Mouse (Mus musculus) adrenal gland, adult (tissue): ENCODE measurements at regions not wholly inside any gene's neighbourhood (a gene's known extent, or its start where the extent isn't known, plus 50 kb on each side); places are given as distances from the start of the nearest gene placed in this dataset.

Experiments used
- DNase-seq, 2 experiments: peaks; one replicate each; pipeline ENCODE4 v3.0.0; 2022 to 2023; ENCODE audit warnings: low spot score in 1 of 2; ENCODE audit not compliant: inconsistent age in 2 of 2

DNA sequence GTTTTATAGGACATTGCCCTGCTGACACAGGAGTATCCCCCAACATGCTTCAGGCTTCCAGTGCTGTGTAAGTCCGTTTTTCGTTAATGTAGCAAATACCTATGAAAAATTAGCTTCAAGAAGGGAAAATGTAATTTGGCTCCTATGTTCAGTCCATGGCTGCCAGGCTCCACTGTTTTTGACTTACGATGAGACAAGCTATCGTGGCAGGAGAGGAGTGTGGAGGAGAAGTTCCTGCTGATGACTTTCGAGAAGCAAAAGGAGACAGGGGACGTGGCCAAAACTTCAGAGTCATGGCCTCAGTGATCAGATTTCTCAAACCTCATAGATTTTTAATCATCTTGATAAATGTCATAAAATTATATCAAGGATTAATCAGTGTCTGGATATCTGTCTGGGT lies 712.7 kb downstream of the Gm826 start:
- DNase-seq: no peak

DNA sequence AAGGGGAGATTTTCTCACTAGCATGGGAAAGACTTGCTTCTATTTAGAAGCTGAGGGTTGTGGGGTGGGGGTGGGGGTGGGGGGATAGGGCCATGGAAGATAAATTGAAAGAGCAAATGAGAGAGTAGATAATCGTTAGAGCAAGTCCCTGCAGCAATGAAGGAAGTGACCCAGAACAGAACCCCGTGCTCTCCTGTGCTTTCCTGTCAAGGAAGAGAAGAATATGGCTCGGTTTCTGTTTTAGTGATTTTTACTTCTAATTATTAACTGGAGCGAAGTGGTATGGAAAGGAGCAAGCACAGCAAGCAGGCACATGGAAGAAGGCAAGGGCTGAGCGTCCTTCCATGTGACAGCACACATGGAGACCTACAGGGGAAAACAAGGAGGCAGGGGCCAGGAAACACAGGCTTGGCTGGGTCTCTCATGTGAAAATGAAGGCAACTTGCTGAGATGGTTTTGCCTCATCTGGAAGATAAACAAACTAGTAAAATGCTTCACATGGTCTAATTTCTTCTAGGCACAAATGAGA lies 711.8 kb downstream of the Gm826 start:
- no peak for DNase-seq

DNA sequence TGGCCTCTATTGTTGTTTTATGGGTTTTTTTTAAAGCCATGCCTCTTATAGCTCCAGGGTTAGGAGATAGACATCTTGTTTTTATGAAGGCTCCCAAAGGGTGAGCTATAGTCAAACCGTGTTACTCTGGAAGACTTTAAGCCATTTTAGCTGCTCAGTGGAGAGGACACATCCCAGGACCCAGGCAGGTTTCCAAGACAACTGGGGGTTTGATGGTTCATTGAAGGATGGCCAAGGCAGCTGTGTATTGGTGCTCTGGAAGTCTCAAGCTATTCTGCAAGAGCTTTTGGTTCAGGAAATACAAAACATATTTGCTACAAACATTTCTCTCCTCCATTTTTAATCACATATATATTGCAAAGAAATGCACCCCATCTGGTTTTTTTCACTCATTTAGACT lies 708.7 kb downstream of the Gm826 start:
- DNase-seq: no peak

DNA sequence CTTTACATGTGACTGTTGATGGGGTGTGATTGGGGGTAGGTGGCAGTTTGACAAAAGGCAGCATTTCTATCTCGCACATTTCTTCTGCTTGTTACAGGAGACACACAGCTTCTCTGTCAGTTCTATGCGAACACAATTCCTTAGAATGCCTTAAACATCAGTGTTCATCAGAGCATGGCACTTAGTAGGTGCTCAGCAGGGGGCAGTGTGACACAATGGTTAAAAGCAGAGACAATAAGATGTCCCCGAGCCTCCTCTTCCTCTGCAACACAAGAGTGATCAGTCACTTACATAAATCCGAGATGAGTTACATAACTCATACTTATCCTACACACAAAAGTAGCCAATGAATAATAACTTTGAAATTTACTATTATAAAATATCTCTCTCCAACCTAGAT lies 688.1 kb downstream of the Gm826 start:
- peak; percentile 37 to 79 for DNase-seq

DNA sequence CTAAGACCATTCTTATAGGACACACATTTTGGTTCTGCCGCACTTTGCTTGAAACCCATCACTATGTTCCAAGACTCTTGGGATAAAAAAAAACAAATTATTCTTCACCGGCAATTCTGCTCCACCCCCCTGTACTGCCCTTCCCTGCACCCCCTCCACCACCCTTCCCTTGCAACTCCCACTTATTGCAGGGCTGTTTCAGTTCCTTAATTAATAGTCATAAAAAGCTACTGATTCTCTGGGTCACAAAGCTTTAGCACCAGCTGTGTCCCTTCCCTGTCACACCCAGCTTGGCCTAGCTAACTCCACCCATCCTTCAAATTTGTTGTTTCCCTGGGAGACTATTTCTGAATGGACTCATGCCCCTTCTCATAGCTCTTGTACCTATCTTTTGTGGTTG lies 687.4 kb downstream of the Gm826 start:
- no peak for DNase-seq

DNA sequence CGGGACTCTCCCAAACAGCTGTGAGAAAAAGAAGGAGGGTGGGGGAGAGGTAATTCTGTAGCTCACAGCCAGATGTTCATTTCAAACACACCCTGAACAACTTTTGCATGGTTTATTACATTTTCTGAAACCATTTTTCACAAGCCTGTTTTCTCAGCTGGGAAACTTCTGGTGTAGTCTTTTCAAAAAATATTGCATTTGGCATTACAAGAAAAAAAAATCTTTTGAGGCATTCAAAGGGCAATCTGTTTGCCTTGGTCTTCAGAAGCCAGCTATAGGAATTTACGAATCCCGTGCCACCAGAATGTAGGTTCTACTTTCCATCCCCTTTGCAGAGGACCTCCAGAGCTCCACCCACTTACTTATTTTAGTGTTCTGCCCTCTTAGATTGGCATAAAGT lies 681.7 kb downstream of the Gm826 start:
- no peak for DNase-seq

GRCm38 (mm10) chr2:159676845-159677244 lies 657.1 kb downstream of the Gm826 start:
- no peak for DNase-seq

DNA sequence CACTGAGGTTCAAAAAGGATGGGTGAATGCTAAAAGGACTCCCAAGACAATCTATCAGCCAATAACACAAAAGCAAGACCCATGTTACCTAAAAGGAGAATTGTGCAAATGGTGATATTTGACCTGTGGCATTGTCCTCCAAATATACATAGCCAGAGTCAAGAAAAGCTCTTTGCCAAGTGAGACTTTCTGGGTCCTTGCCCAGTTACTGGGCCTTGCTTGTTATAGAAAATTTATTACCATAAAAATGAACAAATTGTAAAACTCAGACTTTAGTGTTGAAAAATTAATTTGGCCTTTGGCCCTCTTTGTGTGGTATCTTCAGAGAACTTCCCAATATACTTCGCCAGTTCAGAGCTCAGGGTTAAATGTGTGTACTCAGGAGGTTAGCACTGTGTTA lies 653.3 kb downstream of the Gm826 start:
- DNase-seq: peak in 1 of 2 experiments; percentile 72

DNA sequence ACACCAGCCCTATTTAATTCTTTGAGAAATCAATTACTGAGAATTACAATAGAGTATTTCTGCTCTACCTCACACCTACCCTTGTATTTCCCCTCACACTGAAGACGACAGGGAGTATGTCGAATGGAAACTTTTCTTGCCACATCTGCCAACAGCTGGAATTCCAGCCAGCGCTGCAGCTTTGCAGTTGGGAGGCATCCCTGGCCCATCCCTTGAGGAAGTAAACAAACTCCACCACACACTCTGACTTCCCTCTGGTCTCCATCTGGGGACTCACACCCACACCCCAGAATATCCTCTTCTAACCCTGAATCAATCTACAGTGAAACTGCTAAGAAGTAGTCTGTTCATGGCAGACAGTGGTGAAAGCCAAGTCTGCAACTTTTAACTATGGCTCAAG lies 630.9 kb downstream of the Gm826 start:
- DNase-seq: no peak

- DNase-seq: no peak
Observed at GRCm38 (mm10) chr2:159708141-159708540, 625.8 kb downstream of the Gm826 start.

DNA sequence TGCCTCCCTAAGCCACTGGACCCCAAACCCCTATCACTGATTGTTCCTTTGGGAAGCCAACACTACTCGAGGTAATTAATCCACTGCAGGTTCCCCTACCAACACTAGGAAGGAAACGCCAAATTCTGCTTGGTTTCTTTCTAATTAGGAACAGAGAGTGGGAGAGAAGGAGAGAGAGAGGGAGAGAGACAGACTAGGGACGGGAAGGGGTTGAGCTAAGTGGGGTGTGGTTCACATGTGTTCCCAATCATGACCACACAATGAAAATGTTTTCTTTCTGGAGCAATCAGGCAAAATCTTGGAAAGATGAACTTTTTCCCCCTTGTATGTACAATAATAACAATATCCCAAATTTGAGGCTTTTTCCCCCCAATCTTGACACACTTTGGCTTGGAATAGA lies 619.3 kb downstream of the Gm826 start:
- DNase-seq: no peak

GRCm38 (mm10) chr2:159718738-159719137 lies 615.2 kb downstream of the Gm826 start:
- no peak for DNase-seq

- DNase-seq: no peak
Observed at GRCm38 (mm10) chr2:159725158-159726076, 608.5 kb downstream of the Gm826 start.

- DNase-seq: no peak
Observed at GRCm38 (mm10) chr2:159729301-159729700, 604.7 kb downstream of the Gm826 start.

DNA sequence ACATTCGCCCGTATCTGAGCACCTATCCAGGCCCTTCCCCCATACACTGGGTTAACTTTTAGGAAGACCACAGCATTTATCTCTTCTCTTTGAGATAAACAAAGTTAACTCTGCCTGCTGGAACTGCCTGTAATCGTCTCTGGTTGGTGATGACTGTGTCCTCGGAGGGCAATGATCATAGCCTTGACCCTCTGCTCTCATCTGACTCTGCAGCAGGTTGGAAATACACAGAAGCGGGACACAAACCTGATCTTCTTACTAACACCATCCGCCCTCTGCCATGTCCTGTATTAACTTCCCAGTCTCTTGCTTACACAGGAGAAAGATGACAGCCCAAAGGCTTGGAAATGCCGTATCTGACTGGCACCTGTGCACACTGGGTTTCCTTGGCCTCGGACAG lies 603.7 kb downstream of the Gm826 start:
- DNase-seq: peak in 1 of 2 experiments; percentile 38

DNA sequence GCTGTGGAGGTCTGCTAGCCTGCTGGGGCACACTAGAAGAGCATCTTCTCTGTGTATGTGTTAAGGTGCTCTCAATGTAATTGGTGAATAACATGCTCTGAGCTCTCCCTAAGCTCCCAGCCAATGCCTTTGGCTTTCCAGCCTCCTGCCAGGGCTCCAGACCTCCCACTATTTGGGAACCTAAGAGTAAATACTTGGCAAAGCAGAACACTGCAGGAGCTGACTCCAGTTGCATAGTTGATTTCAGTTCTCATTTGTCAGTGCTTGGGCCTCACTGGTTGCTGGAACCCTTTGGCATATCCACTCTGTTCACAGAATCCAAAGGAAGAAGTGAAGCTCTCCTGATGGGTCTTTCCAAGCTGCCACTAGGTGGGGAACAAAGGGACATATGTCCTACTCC lies 602.7 kb downstream of the Gm826 start:
- DNase-seq: no peak

GRCm38 (mm10) chr2:159732413-159732812 lies 601.5 kb downstream of the Gm826 start:
- DNase-seq: peak; percentile 45 to 74

GRCm38 (mm10) chr2:159734576-159734975 lies 599.4 kb downstream of the Gm826 start:
- DNase-seq: peak in 1 of 2 experiments; percentile 48

DNA sequence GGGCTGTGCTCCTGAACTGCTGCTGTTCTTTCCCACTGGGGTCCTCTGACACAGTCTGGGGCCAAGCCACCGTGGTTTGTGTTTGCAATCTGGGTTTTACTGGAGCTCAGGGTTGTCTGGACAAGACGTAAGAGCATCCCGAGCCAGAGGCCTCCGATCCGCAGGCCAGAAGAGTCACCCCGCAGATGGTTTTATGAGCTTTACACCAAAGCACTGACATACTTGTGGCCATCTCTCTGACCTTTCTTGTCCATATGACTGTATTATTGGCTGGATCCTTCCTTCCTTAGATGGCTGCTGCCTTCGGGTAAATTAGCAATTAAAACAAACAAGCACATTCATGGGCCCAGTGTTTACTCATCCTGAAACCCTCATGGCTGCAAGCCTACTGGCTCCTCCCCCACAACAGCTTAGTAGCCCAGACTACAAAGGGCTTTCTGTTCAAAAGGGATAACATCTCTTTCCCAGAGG lies 578.4 kb downstream of the Gm826 start:
- no peak for DNase-seq

DNA sequence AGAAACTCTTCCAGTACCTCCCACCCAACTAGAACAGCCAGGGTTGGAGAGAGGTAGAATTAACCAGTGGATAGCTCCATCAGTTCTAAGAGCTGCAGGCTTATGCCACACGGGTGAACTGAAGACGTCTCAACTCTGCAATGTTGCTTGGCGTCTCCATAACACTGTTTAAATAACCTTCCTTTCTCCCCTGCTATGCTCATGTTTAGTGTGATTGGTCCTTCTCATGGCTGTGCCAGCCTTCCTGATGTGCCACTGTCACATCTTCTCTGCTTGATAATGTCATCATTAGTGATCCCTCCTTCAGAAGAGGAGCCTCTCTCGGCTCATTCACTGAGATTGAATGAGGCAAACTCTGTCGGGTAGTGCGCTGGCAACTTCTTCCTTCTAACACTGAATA lies 573.2 kb downstream of the Gm826 start:
- no peak for DNase-seq

- no peak for DNase-seq
Observed at GRCm38 (mm10) chr2:159763115-159763514, 570.8 kb downstream of the Gm826 start.
